ENCODE assay signal across 9 mouse cellular contexts in genomic region chr10:100054006-100054405, GRCm38 (mm10). TPM values are rescaled to one million over a fixed set of nuclear protein-coding genes. Genes with fewer than 3 reads are reported as not detected.
DNase-seq lines count a peak whose midpoint lies in the region; ATAC-seq and TF ChIP-seq lines count a peak whose summit lies in the region.
"Had no signal": no experiment of that assay in that cellular context is flagged by ENCODE, and none has a peak within 500 bp of the region (broad histone marks: within the 10 kb centered on the region; RNA-seq: fewer than 3 reads in every experiment).

No protein-coding gene starts in this region.

- 48% methylated on average over 3 of the region's 3 CpGs for WGBS in forebrain, postnatal 0 days
- 94% methylated on average over 3 of the region's 3 CpGs for WGBS in forebrain, embryonic 10.5 days
- WGBS in stomach, embryonic 14.5 days, result 59% methylated on average over 3 of the region's 3 CpGs

- TF ChIP-seq CTCF in forebrain, postnatal 0 days (IDR thresholded peaks at IDR 0.05; ENCODE audit: low read depth), result no peak

- no peaks in the 10 kb centered on the region for H3K36me3 ChIP-seq in forebrain, postnatal 0 days (ENCODE audit: insufficient read depth)
- no peaks in the 10 kb centered on the region for H3K36me3 ChIP-seq in forebrain, embryonic 10.5 days (replicated peaks)
- H3K36me3 ChIP-seq in stomach, embryonic 14.5 days (ENCODE audit: control insufficient read depth, insufficient read depth, low read length), result no peaks in the 10 kb centered on the region

- H3K4me3 ChIP-seq in forebrain, postnatal 0 days (ENCODE audit: low read depth, low read length), result no peak overlapping the region
- H3K4me3 ChIP-seq in forebrain, embryonic 10.5 days, result no peak overlapping the region
- H3K4me3 ChIP-seq in stomach, embryonic 14.5 days (ENCODE audit: low read depth, low read length), result no peak overlapping the region

- ATAC-seq in forebrain, postnatal 0 days, result no peak
- peak; percentile 56; the same call in 1 of the 2 replicates for ATAC-seq in stomach, embryonic 14.5 days (ENCODE audit: insufficient number of reproducible peaks, insufficient read depth, low FRiP score, low read depth)
- no peak for ATAC-seq in megakaryocyte progenitor cell, adult 5-6 weeks (replicated peaks; ENCODE audit: poor library complexity)
- ATAC-seq: CD4-positive, CD25-positive, alpha-beta regulatory T cell, adult 4 months had no signal

- peaks cover 4% of the 10 kb centered on the region; the same call in 1 of the 2 replicates for H3K4me1 ChIP-seq in forebrain, postnatal 0 days (ENCODE audit: insufficient read depth)
- H3K4me1 ChIP-seq in forebrain, embryonic 10.5 days, result peaks cover 11% of the 10 kb centered on the region
- H3K4me1 ChIP-seq in stomach, embryonic 14.5 days (ENCODE audit: control insufficient read depth, insufficient read depth, low read length), result peaks cover 16% of the 10 kb centered on the region; the same call in 1 of the 2 replicates

- H3K27ac ChIP-seq in forebrain, postnatal 0 days (ENCODE audit: low read depth, low read length), result no peak overlapping the region
- H3K27ac ChIP-seq in forebrain, embryonic 10.5 days, result no peak overlapping the region
- peak overlapping the region; percentile 35; the same call in 1 of the 2 replicates for H3K27ac ChIP-seq in stomach, embryonic 14.5 days (ENCODE audit: low read length)

- no peak overlapping the region for H3K9ac ChIP-seq in forebrain, postnatal 0 days
- H3K9ac ChIP-seq in stomach, embryonic 14.5 days (replicated peaks; ENCODE audit: low read depth, low read length), result no peak overlapping the region

- H3K9me3 ChIP-seq in forebrain, postnatal 0 days (ENCODE audit: low read length), result no peaks in the 10 kb centered on the region
- H3K9me3 ChIP-seq in forebrain, embryonic 10.5 days, result no peaks in the 10 kb centered on the region
- H3K9me3 ChIP-seq in stomach, embryonic 14.5 days (ENCODE audit: control insufficient read depth, low read depth, low read length), result no peaks in the 10 kb centered on the region

- intact Hi-C loops in gastrocnemius, postnatal 14 days (cut with DNase I; ENCODE audit: low total_unique reads), result no loop called here

- peak; percentile 64 for DNase-seq in forebrain, postnatal 0 days
- DNase-seq in forebrain, embryonic 10.5 days (ENCODE audit: extremely low spot score, low spot score), result no peak
- peak; percentile 33 for DNase-seq in ovary, postnatal 14 days (ENCODE audit: low spot score)
- DNase-seq in ovary, adult 18-20 months (ENCODE audit: low spot score), result no peak
- peak; percentile 75 for DNase-seq in layer of hippocampus, adult 9-11 months
- no peak for DNase-seq in gastrocnemius, postnatal 14 days

- H3K4me2 ChIP-seq in forebrain, postnatal 0 days (ENCODE audit: low read depth), result no peak overlapping the region
- H3K4me2 ChIP-seq in stomach, embryonic 14.5 days (replicated peaks; ENCODE audit: low read depth, low read length), result no peak overlapping the region

- H3K27me3 ChIP-seq in forebrain, postnatal 0 days (ENCODE audit: insufficient read depth, low read length), result no peaks in the 10 kb centered on the region
- no peaks in the 10 kb centered on the region for H3K27me3 ChIP-seq in forebrain, embryonic 10.5 days (ENCODE audit: poor library complexity, severe bottlenecking)
- no peaks in the 10 kb centered on the region for H3K27me3 ChIP-seq in stomach, embryonic 14.5 days (ENCODE audit: control insufficient read depth, insufficient read depth, low read length)

RNA-seq across cellular contexts. Expression of gene Kitl, which starts 38.6 kb away (rescaled TPM):
- total RNA-seq in forebrain, postnatal 0 days (2014; rRNA removed), result 76.6 and 110 TPM in 2 replicates
- 45.0 and 81.6 TPM in 2 replicates for polyA plus RNA-seq in forebrain, postnatal 0 days (2015; fragmentation: Nextera tagmentation; extraction: Ambion mirVana)
- 15.6 and 16.0 TPM in 2 replicates for polyA plus RNA-seq in forebrain, embryonic 10.5 days (2016; fragmentation: Nextera tagmentation; extraction: Ambion mirVana)
- polyA plus RNA-seq in stomach, embryonic 14.5 days (2014; fragmentation: Nextera tagmentation; extraction: Ambion mirVana), result 55.5 and 56.8 TPM in 2 replicates
- 10 to 100 TPM; 29.9 to 34.8 TPM for total RNA-seq in gastrocnemius, postnatal 14 days (2021)
- total RNA-seq in megakaryocyte progenitor cell, adult 5-6 weeks (2015), result 0.17 TPM in 1 of 2 replicates, not detected in the other
- total RNA-seq in megakaryocyte progenitor cell, adult 5-6 weeks (2017), result 0.10 TPM in 1 of 2 replicates, not detected in the other

Comparison
In these comparisons a context has a peak if more than half of its experiments do, and no peak if none do; other contexts are left out.
1. DNase-seq: peak in forebrain, postnatal 0 days (single experiment), ovary, postnatal 14 days (single experiment) and layer of hippocampus, adult 9-11 months (single experiment); none in forebrain, embryonic 10.5 days (single experiment), ovary, adult 18-20 months (single experiment) and gastrocnemius, postnatal 14 days (single experiment).
2. RNA of gene Kitl, which starts 38.6 kb away (total RNA-seq): 76.6 to 110 TPM in forebrain, postnatal 0 days and 29.9 to 34.8 TPM in gastrocnemius, postnatal 14 days; 0.10 to 0.17 TPM in megakaryocyte progenitor cell, adult 5-6 weeks; every median in the first group is over 10 times any median in the second.